Mouse (Mus musculus): ENCODE results near the gene Ppip5k2. TPM values are rescaled to one million over a fixed set of nuclear protein-coding genes. Genes with fewer than 3 reads are reported as not detected.

The Ppip5k2 gene
- polyA plus RNA-seq (2012; rRNA removed; ENCODE audit: low replicate concordance) = 4.0 and 7.3 TPM in 2 replicates

DNA sequence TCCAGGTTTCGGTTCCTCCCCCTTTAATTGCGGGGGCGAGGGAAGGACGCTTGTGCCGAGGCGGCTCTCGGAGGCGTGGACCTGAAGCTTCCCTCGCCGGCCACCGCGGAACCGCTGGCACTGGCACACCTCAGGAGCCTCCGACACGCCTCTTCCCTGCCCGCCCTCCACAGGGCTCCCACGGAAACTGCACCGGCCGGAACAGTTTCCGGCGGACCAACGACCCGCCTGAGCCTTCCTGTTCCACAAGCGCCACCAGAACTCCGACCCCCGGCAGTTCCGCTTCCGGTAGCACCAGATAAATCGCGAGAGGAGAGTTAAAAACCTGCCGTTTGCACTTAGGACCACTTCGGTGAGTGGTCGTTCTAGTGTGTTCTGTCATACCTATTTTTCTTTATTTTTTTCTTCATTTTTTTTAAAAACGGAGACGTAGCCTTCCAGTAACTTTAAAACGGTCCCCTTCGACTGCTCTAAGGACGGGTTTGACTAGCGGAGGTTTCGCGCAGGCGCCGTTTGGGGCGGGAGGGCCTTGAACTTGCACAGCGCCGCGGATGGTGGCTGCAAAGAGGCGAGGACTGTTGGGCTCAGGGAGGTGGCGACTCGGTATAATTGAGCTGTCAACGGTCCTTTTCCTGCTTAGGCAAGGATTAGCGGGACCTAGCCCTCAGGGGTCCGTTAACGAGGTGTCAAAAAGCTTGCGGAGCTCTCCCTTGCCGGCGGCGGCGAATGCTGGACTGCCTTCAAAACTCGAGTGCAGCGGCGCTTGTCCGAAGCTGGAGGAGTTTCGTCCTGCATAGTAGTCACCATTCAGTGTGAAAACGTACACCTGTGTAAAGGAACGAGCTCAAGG lies at the start of gene Ppip5k2, which contains the start of gene Gin1:
Ppip5k2 (minus strand) TSS at position 508 of the 850 bp plus-strand sequence.
Gin1 (plus strand) TSS at position 269 of the 850 bp plus-strand sequence.

DNA sequence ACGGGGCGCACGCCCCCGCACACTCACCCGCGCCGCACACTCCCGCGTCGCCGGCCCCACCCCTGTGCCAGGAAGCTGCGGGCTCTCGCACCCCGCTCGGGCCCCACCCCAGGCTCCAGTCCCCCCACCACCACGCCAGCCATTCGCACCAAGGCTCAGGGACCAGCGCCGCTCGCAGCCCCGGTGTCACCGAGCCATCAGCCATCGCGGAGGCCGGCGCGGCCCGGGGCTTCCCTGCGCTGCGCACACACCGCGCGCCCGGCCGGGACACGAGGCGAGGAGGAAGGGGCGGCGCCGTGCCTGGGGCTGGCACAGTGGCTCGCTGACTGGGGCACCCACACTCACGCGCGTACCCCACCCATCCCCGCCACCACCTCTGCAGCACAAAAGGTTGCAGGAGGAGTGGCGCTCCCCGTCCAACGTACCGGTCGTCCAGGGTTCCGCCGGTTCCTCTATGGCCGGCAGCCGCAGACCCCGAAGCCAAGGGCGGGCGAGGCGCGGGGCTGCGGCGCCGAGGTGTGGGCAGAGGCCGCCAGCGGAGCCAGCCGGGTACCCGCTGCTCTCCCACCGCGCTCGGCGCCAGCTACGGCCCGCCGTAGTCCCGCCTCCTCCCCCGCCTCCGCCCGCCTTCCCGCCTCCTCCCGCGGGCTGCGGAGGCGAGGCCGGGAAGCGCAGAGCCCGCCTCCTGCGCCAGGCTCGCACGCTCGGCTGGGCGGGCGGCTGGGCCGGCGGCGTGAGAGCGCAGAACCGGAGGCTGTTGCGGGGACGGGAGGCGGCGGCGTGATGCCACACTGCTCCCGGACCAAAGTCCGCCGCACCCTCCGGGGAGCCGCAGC lies 108.6 kb downstream of the Ppip5k2 start, which contains the start of gene D1Ertd622e:
D1Ertd622e (minus strand) TSS at position 669 of the 836 bp plus-strand sequence.

Other genes with a start within 250 kb of the Ppip5k2 start
- 15.6 and 20.0 TPM in 2 replicates for gene D1Ertd622e, start 108.3 kb downstream of the Ppip5k2 start, polyA plus RNA-seq (2012; rRNA removed; ENCODE audit: low replicate concordance)
- 3.1 and 4.0 TPM in 2 replicates for gene Gin1, start 239 bp downstream of the Ppip5k2 start, polyA plus RNA-seq (2012; rRNA removed; ENCODE audit: low replicate concordance)

Data from subcutaneous adipose tissue, adult 2 months (tissue).